Mouse (Mus musculus) heart, embryonic 14.5 days (tissue): ENCODE measurements around the gene Rom1. TPM values are rescaled to one million over a fixed set of nuclear protein-coding genes. Genes with fewer than 3 reads are reported as not detected.
A peak's percentile ranks its signal among the peaks of the same experiment; 100 is the strongest.

Experiments used
- ATAC-seq: fragments of 200-750 bp; cut with Nextera tagmentation; 2 replicates; pipeline ENCODE4 v1.8.0; 2017; ENCODE audit warnings: low read depth, moderate TSS enrichment; ENCODE audit not compliant: insufficient number of reproducible peaks, insufficient read depth, low FRiP score
- H3K27ac ChIP-seq, 2 experiments: fragments of 200-500 bp in 1 of 2; fragments of 300-500 bp in 1 of 2; sonication (generic) in 1 of 2; replicated peaks in 1 of 2; 2 replicates each; pipeline ENCODE4 v1.5.1; 2012 to 2014; ENCODE audit warnings: low read depth in 2 of 2, low read length in 2 of 2, control low read depth in 1 of 2, mild to moderate bottlenecking in 1 of 2, mixed read lengths in 1 of 2; ENCODE audit not compliant: control insufficient read depth in 1 of 2, insufficient read depth in 1 of 2
- H3K27me3 ChIP-seq: fragments of 300-500 bp; sonication (generic); 2 replicates; pipeline ENCODE4 v1.6.1; 2014; ENCODE audit warnings: mild to moderate bottlenecking, low read length, control low read depth; ENCODE audit not compliant: control insufficient read depth, insufficient read depth
- H3K36me3 ChIP-seq: fragments of 300-500 bp; sonication (generic); 2 replicates; pipeline ENCODE4 v1.6.1; 2014; ENCODE audit warnings: mild to moderate bottlenecking, control low read depth, low read length, mixed read lengths; ENCODE audit not compliant: control insufficient read depth, insufficient read depth
- H3K4me1 ChIP-seq, 2 experiments: fragments of 200-500 bp in 1 of 2; fragments of 300-500 bp in 1 of 2; sonication (generic) in 1 of 2; 2 replicates each; pipeline ENCODE4 v1.6.1; 2012 to 2014; ENCODE audit warnings: low read length in 2 of 2, control low read depth in 1 of 2, mixed read lengths in 1 of 2; ENCODE audit not compliant: control insufficient read depth in 2 of 2, insufficient read depth in 2 of 2
- H3K4me2 ChIP-seq: fragments of 300-500 bp; sonication (generic); 2 replicates; pipeline ENCODE4 v1.6.1; 2014; ENCODE audit warnings: mild to moderate bottlenecking, low read length
- H3K4me3 ChIP-seq, 2 experiments: fragments of 200-500 bp in 1 of 2; fragments of 300-500 bp in 1 of 2; sonication (generic) in 1 of 2; 2 replicates each; pipeline ENCODE4 v1.5.1; 2012 to 2014; ENCODE audit warnings: low read length in 2 of 2, mild to moderate bottlenecking in 2 of 2, control low read depth in 1 of 2, low read depth in 1 of 2, moderate library complexity in 1 of 2; ENCODE audit not compliant: control insufficient read depth in 1 of 2, insufficient read depth in 1 of 2
- H3K9ac ChIP-seq: fragments of 300-500 bp; sonication (generic); 2 replicates; pipeline ENCODE4 v1.6.1; 2014; ENCODE audit warnings: mild to moderate bottlenecking, low read length
- H3K9me3 ChIP-seq: fragments of 300-500 bp; sonication (generic); 2 replicates; pipeline ENCODE4 v1.6.1; 2016; ENCODE audit warnings: low read length, control low read depth; ENCODE audit not compliant: control insufficient read depth
- WGBS: fragments of 180-500 bp; shearing (Covaris S2); extraction: QIAGEN DNeasy Blood & Tissue Kit; methylation state at CpG from one replicate; pipeline ENCODE4 v1.1.7; 2014; 5-methylcytosine and 5-hydroxymethylcytosine counted together
- polyA plus RNA-seq: library from polyadenylated mRNA; unstranded; fragments of >200 nt; fragmentation: Nextera tagmentation; extraction: Ambion mirVana; gene quantifications from 2 replicates; pipeline ENCODE4 v1.2.1, GENCODE M21; 2014

Rom1 gene
- polyA plus RNA-seq, 1 experiment from 2014 or later: 1.6 TPM

DNA sequence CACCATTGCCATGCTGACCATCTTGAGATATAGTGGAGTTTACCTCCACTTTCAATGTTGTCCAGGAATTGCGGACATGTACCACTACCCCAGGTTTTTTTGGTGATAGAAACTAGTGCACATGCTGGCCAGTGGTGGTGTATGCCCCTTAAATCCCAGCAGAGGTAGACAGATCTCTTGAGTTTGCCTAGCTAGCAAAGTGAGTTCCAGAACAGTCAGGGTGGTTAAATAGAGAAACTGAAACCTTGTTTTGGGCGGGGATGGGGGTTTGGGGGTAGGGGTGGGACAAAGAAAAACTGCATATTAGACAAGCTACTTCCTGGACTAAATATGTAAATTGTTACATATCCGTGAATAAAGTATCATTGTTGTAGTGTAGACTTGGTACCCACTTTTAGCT lies 10.2 kb downstream of the Rom1 start:
- no peak overlapping the region for H3K4me3 ChIP-seq
- no peak overlapping the region for H3K4me2 ChIP-seq

DNA sequence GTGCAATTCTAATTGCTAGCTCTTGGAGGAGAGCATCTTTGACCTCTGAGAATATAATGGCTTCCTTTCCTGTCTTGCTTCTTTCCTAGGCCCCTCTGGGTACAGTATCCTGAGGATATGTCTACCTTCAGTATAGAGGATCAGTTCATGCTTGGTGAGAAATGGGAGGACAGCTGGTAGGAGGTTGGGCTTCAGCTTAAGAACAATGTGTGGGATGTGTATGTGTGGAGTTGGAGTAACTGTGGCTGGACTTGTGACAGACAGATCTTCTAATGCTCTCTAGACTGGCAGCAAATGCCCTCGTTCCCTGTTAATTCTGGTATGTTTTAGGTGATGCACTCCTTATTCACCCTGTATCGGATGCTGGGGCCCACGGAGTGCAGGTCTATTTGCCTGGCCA lies 14.9 kb downstream of the Rom1 start:
- WGBS: 96% methylated on average over 3 of the region's 3 CpGs

More for the DNA sequence above, 10.2 kb downstream of the Rom1 start:
- Histone ChIP-seq H3K27ac (no peak overlapping the region), H3K9ac (no peak overlapping the region), H3K4me1 (peaks cover 2 to 9% of the 10 kb centered on the region in 2 experiments; a peak in 3 of 4 replicates), H3K36me3 (peaks cover 47% of the 10 kb centered on the region), H3K27me3 (no peaks in the 10 kb centered on the region), H3K9me3 (no peaks in the 10 kb centered on the region)
- WGBS: 87% methylated on average over 3 of the region's 3 CpGs
- ATAC-seq: no peak

GRCm38 (mm10) chr19:8911810-8912209 lies 17.3 kb downstream of the Rom1 start:
- Histone ChIP-seq H3K9ac (no peak overlapping the region), H3K36me3 (peaks cover 100% of the 10 kb centered on the region), H3K9me3 (no peaks in the 10 kb centered on the region), H3K4me2 (no peak overlapping the region), H3K4me1 (no peaks in the 10 kb centered on the region), H3K27me3 (no peaks in the 10 kb centered on the region), H3K4me3 (no peak overlapping the region), H3K27ac (no peak overlapping the region)
- 88% methylated on average over 5 of the region's 5 CpGs for WGBS
- no peak for ATAC-seq

More for the DNA sequence above, 14.9 kb downstream of the Rom1 start:
- H3K36me3 ChIP-seq: peaks cover 80% of the 10 kb centered on the region
- H3K27me3 ChIP-seq: no peaks in the 10 kb centered on the region
- no peak overlapping the region for H3K27ac ChIP-seq
- H3K9ac ChIP-seq: no peak overlapping the region
- H3K4me3 ChIP-seq: no peak overlapping the region
- ATAC-seq: no peak
- H3K4me1 ChIP-seq: no peaks in the 10 kb centered on the region
- H3K9me3 ChIP-seq: no peaks in the 10 kb centered on the region
- H3K4me2 ChIP-seq: no peak overlapping the region

GRCm38 (mm10) chr19:8908531-8908930 lies 20.6 kb downstream of the Rom1 start:
- WGBS: 91% methylated on average over 6 of the region's 6 CpGs
- Histone ChIP-seq H3K4me1 (no peaks in the 10 kb centered on the region), H3K27ac (no peak overlapping the region), H3K9ac (no peak overlapping the region), H3K27me3 (no peaks in the 10 kb centered on the region), H3K4me3 (no peak overlapping the region), H3K9me3 (no peaks in the 10 kb centered on the region), H3K36me3 (peaks cover 98% of the 10 kb centered on the region), H3K4me2 (no peak overlapping the region)
- ATAC-seq: no peak

DNA sequence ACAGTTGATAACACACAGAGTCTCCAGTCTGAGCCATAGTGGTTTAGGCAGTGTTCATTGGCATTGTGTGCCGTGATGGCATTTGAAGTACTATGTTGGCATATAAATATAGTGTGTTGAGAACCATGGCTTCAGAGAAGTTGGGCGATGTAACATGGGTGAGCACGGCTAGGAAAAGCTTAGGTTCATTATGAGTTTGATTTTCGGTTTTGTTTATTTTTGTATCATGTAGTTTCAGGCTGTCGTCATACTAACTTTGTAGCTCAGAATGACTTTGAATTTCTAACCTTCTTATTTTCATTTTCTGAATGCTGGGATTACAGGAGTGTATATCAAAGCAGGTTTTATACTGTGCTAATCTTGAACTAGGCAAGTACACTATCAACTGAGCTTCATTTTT lies 25.7 kb downstream of the Rom1 start:
- H3K4me1 ChIP-seq: peaks cover 0 to 10% of the 10 kb centered on the region in 2 experiments; a peak in 2 of 4 replicates
- H3K4me3 ChIP-seq: no peak overlapping the region
- H3K9me3 ChIP-seq: no peaks in the 10 kb centered on the region
- no peak overlapping the region for H3K4me2 ChIP-seq
- 93% methylated on average over 5 of the region's 5 CpGs for WGBS
- no peaks in the 10 kb centered on the region for H3K27me3 ChIP-seq
- H3K27ac ChIP-seq: no peak overlapping the region
- no peak for ATAC-seq
- no peak overlapping the region for H3K9ac ChIP-seq
- H3K36me3 ChIP-seq: peaks cover 63% of the 10 kb centered on the region

DNA sequence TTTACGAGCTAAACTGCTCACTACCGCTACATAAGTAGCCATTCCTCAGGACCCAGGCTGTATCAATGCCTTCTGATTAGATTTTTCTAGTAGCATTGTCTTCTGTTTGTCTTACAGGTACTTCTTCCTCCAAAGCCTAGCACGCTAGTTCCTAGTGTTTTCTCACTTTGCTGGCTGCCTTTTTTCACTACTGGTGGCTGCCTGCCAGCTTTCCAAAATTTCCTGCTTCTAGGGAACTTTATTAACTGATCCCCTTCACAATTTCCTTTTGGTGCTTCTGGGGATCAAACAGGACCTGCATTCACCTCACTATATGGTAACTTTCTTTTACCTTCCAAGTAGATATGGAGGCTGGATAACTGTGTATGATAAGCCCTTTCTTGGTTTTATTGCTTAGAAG lies 30.1 kb downstream of the Rom1 start:
- Histone ChIP-seq H3K36me3 (peaks cover 48% of the 10 kb centered on the region), H3K27ac (0 out of 4 replicates have a peak overlapping the region, but pooled peaks of 1 of the 2 experiments have one; percentile 90), H3K4me3 (peak overlapping the region in 1 of 2 experiments; percentile 98; a peak in 2 of 4 replicates), H3K9me3 (no peaks in the 10 kb centered on the region), H3K9ac (peak overlapping the region; percentile 99), H3K27me3 (no peaks in the 10 kb centered on the region), H3K4me2 (peak overlapping the region; percentile 93), H3K4me1 (peaks cover 8 to 19% of the 10 kb centered on the region in 2 experiments; a peak in 3 of 4 replicates)
- ATAC-seq: no peak
- 32% methylated on average over 3 of the region's 3 CpGs for WGBS

- Histone ChIP-seq H3K4me3 (peak overlapping the region; percentile 81 to 98), H3K36me3 (peaks cover 43% of the 10 kb centered on the region), H3K4me1 (peaks cover 8 to 22% of the 10 kb centered on the region in 2 experiments; a peak in 3 of 4 replicates), H3K27me3 (no peaks in the 10 kb centered on the region), H3K9me3 (no peaks in the 10 kb centered on the region), H3K27ac (peak overlapping the region; percentile 78 to 90), H3K4me2 (peak overlapping the region; percentile 93), H3K9ac (peak overlapping the region; percentile 99)
- WGBS: 4% methylated on average over 13 of the region's 13 CpGs
- ATAC-seq: no peak
These were observed 30.6 kb downstream of the Rom1 start for GRCm38 (mm10) chr19:8898576-8898975.
